Mouse (Mus musculus): ENCODE data around the gene Nxph3. TPM values are rescaled to one million over a fixed set of nuclear protein-coding genes. Genes with fewer than 3 reads are reported as not detected.

Nxph3 gene
- polyA plus RNA-seq (2015; fragmentation: Nextera tagmentation; extraction: Ambion mirVana): 0.32 and 0.37 TPM in 2 replicates

DNA sequence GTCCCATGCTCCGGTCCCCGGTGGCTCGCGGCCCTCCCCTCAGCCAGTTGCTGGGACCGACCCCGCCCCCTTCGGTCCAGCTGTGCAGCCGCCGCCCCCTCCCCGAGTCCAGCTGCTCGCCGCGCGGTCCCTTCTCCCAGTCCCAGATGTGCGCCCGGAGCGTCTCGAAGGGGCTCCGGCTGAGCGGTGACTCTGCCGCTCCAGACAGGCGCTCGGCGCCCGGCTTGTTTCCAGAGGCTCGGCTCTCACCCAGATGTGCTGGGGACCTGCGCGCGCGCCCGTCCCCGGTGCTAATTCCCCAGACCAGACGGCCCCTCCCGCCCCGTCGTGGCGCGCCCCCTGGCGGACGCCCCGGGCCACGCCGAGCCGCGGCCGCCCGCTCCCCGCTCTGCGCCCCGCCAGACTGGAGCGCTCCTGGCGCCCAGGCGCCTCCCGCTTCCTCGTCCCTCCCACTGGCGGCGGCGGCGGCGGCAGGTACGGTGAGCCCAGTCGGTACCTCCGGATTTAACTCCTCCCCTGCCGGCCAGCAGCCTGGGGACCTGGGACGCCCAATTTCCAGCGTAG, at the start of gene Nxph3:
Nxph3 (minus strand) TSS at position 273 of the 564 bp plus-strand sequence.
- peak; percentile 82 for ATAC-seq
- H3K4me3 ChIP-seq (ENCODE audit: low read length): peak within 1 kb of the TSS; percentile 61
- no peaks in the 10 kb centered on the region for H3K36me3 ChIP-seq (ENCODE audit: control insufficient read depth, insufficient read depth, low read length)
- H3K27me3 ChIP-seq (replicated peaks; ENCODE audit: control insufficient read depth, insufficient read depth, low read length): peaks cover 43% of the 10 kb centered on the region
- peaks cover 25% of the 10 kb centered on the region for H3K4me1 ChIP-seq (ENCODE audit: control insufficient read depth, insufficient read depth, low read length)
- H3K9me3 ChIP-seq (ENCODE audit: control insufficient read depth, low read length): no peaks in the 10 kb centered on the region
- WGBS: under 1% methylated on average over 55 of the region's 66 CpGs
- H3K9ac ChIP-seq (ENCODE audit: low read depth, low read length): peak within 1 kb of the TSS; percentile 64
- peak within 1 kb of the TSS; percentile 96 for H3K4me2 ChIP-seq (ENCODE audit: low read depth, low read length)
- H3K27ac ChIP-seq (ENCODE audit: low read length): no peak within 1 kb of the TSS

DNA sequence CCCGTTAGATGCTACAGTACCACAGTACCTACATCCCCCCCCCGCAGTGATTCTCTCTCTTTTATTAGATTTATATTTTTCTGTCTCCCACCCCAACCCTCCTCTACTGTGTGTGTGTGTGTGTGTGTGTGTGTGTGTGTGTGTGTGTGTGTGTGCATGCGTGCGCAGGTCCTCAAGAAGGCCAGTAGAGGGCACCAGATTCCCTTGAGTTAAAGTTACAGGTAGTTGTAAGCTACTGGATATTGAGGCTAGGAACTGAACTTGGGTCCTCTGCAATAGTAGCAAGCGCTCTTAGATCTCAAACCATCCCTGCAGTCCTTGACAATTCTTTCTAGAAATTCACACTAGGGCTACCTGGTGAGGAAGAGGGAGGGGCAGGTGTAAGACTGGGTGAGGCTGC, 49.5 kb upstream of the Nxph3 start:
- Histone ChIP-seq H3K27me3 (replicated peaks; ENCODE audit: control insufficient read depth, insufficient read depth, low read length) (no peaks in the 10 kb centered on the region), H3K27ac (ENCODE audit: low read length) (no peak overlapping the region), H3K4me3 (ENCODE audit: low read length) (no peak overlapping the region), H3K36me3 (ENCODE audit: control insufficient read depth, insufficient read depth, low read length) (no peaks in the 10 kb centered on the region), H3K9me3 (ENCODE audit: control insufficient read depth, low read length) (no peaks in the 10 kb centered on the region), H3K4me1 (ENCODE audit: control insufficient read depth, insufficient read depth, low read length) (peaks cover 21% of the 10 kb centered on the region), H3K4me2 (ENCODE audit: low read depth, low read length) (no peak overlapping the region), H3K9ac (ENCODE audit: low read depth, low read length) (no peak overlapping the region)
- WGBS: 96% methylated on average over 5 of the region's 5 CpGs
- ATAC-seq: no peak

GRCm38 (mm10) chr11:95560773-95561172, 46.4 kb upstream of the Nxph3 start:
- peaks cover 7% of the 10 kb centered on the region; the same call in 1 of the 2 replicates for H3K4me1 ChIP-seq (ENCODE audit: control insufficient read depth, insufficient read depth, low read length)
- H3K27ac ChIP-seq (ENCODE audit: low read length): no peak overlapping the region
- H3K9me3 ChIP-seq (ENCODE audit: control insufficient read depth, low read length): no peaks in the 10 kb centered on the region
- no peak for ATAC-seq
- no peaks in the 10 kb centered on the region for H3K27me3 ChIP-seq (replicated peaks; ENCODE audit: control insufficient read depth, insufficient read depth, low read length)
- 72% methylated on average over 3 of the region's 3 CpGs for WGBS
- no peak overlapping the region for H3K4me2 ChIP-seq (ENCODE audit: low read depth, low read length)
- H3K9ac ChIP-seq (ENCODE audit: low read depth, low read length): no peak overlapping the region
- no peak overlapping the region for H3K4me3 ChIP-seq (ENCODE audit: low read length)
- H3K36me3 ChIP-seq (ENCODE audit: control insufficient read depth, insufficient read depth, low read length): no peaks in the 10 kb centered on the region

DNA sequence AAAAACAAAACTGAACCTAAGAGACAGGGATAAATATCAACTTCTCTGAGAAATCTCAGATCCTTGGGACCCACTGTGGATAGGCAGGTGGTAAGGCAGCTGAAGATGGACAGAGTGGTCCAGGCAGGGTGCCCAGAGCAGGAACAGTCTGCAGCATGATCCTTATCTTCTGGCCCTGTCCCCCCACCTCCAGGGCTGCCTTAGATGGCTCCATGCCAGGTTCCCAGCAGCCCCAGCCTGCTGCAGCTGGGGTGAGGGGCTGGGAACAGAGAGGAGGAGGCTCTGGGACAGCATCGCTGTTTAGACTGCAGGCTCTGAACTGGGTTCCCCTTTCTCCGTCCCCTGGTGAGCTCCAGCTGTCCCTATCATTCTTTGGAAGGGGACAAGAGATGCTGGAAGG, 45.4 kb upstream of the Nxph3 start:
- no peaks in the 10 kb centered on the region for H3K9me3 ChIP-seq (ENCODE audit: control insufficient read depth, low read length)
- H3K27ac ChIP-seq (ENCODE audit: low read length): no peak overlapping the region
- ATAC-seq: 0 out of 2 replicates have a peak, but pooled peaks have one; percentile 11
- H3K4me1 ChIP-seq (ENCODE audit: control insufficient read depth, insufficient read depth, low read length): peaks cover 7% of the 10 kb centered on the region; the same call in 1 of the 2 replicates
- H3K36me3 ChIP-seq (ENCODE audit: control insufficient read depth, insufficient read depth, low read length): no peaks in the 10 kb centered on the region
- 47% methylated on average over 2 of the region's 2 CpGs for WGBS
- no peak overlapping the region for H3K4me3 ChIP-seq (ENCODE audit: low read length)
- H3K4me2 ChIP-seq (ENCODE audit: low read depth, low read length): no peak overlapping the region
- H3K27me3 ChIP-seq (replicated peaks; ENCODE audit: control insufficient read depth, insufficient read depth, low read length): no peaks in the 10 kb centered on the region
- no peak overlapping the region for H3K9ac ChIP-seq (ENCODE audit: low read depth, low read length)

GRCm38 (mm10) chr11:95557719-95558118, 43.3 kb upstream of the Nxph3 start:
- Histone ChIP-seq H3K36me3 (ENCODE audit: control insufficient read depth, insufficient read depth, low read length) (no peaks in the 10 kb centered on the region), H3K4me3 (ENCODE audit: low read length) (no peak overlapping the region), H3K27me3 (replicated peaks; ENCODE audit: control insufficient read depth, insufficient read depth, low read length) (no peaks in the 10 kb centered on the region), H3K4me1 (ENCODE audit: control insufficient read depth, insufficient read depth, low read length) (peaks cover 7% of the 10 kb centered on the region; the same call in 1 of the 2 replicates), H3K9ac (ENCODE audit: low read depth, low read length) (no peak overlapping the region), H3K9me3 (ENCODE audit: control insufficient read depth, low read length) (no peaks in the 10 kb centered on the region), H3K27ac (ENCODE audit: low read length) (no peak overlapping the region), H3K4me2 (ENCODE audit: low read depth, low read length) (no peak overlapping the region)
- 46% methylated on average over 6 of the region's 6 CpGs for WGBS
- ATAC-seq: no peak

DNA sequence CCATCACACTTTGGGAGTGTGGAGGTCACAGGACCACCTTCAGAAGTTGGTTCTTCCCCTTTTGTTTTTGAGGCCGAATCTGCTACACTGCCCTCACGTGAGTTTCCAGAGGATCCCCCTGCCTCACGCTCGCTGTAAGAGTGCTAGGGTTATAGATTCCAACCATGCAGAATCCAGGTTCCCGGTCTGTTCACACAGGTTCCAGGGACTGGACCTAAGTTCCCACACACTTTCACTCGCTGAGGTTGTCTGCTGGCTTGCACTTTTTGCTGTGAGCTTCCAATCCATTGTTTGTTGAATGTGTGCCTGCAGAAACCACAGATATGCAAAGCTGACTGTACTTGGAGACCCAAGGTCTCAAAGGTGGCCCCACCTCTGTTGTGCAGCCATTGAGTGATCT, 42.7 kb upstream of the Nxph3 start:
- WGBS: 84% methylated on average over 6 of the region's 6 CpGs

GRCm38 (mm10) chr11:95555279-95555678, 40.9 kb upstream of the Nxph3 start:
- ATAC-seq: no peak
- H3K4me3 ChIP-seq (ENCODE audit: low read length): no peak overlapping the region
- H3K27ac ChIP-seq (ENCODE audit: low read length): no peak overlapping the region
- no peaks in the 10 kb centered on the region for H3K36me3 ChIP-seq (ENCODE audit: control insufficient read depth, insufficient read depth, low read length)
- H3K4me2 ChIP-seq (ENCODE audit: low read depth, low read length): no peak overlapping the region
- no peak overlapping the region for H3K9ac ChIP-seq (ENCODE audit: low read depth, low read length)
- no peaks in the 10 kb centered on the region for H3K9me3 ChIP-seq (ENCODE audit: control insufficient read depth, low read length)
- WGBS: 47% methylated on average over 8 of the region's 8 CpGs
- H3K27me3 ChIP-seq (replicated peaks; ENCODE audit: control insufficient read depth, insufficient read depth, low read length): no peaks in the 10 kb centered on the region
- H3K4me1 ChIP-seq (ENCODE audit: control insufficient read depth, insufficient read depth, low read length): peaks cover 7% of the 10 kb centered on the region; the same call in 1 of the 2 replicates

More for the DNA sequence above, 42.7 kb upstream of the Nxph3 start:
- H3K27ac ChIP-seq (ENCODE audit: low read length): no peak overlapping the region
- peaks cover 7% of the 10 kb centered on the region; the same call in 1 of the 2 replicates for H3K4me1 ChIP-seq (ENCODE audit: control insufficient read depth, insufficient read depth, low read length)
- ATAC-seq: no peak
- no peak overlapping the region for H3K9ac ChIP-seq (ENCODE audit: low read depth, low read length)
- H3K27me3 ChIP-seq (replicated peaks; ENCODE audit: control insufficient read depth, insufficient read depth, low read length): no peaks in the 10 kb centered on the region
- H3K36me3 ChIP-seq (ENCODE audit: control insufficient read depth, insufficient read depth, low read length): no peaks in the 10 kb centered on the region
- H3K4me3 ChIP-seq (ENCODE audit: low read length): no peak overlapping the region
- no peaks in the 10 kb centered on the region for H3K9me3 ChIP-seq (ENCODE audit: control insufficient read depth, low read length)
- H3K4me2 ChIP-seq (ENCODE audit: low read depth, low read length): no peak overlapping the region

- Histone ChIP-seq H3K4me2 (ENCODE audit: low read depth, low read length) (no peak overlapping the region), H3K36me3 (ENCODE audit: control insufficient read depth, insufficient read depth, low read length) (no peaks in the 10 kb centered on the region), H3K9ac (ENCODE audit: low read depth, low read length) (no peak overlapping the region), H3K9me3 (ENCODE audit: control insufficient read depth, low read length) (no peaks in the 10 kb centered on the region), H3K4me3 (ENCODE audit: low read length) (no peak overlapping the region), H3K27me3 (replicated peaks; ENCODE audit: control insufficient read depth, insufficient read depth, low read length) (no peaks in the 10 kb centered on the region), H3K27ac (ENCODE audit: low read length) (no peak overlapping the region), H3K4me1 (ENCODE audit: control insufficient read depth, insufficient read depth, low read length) (no peaks in the 10 kb centered on the region)
- no peak for ATAC-seq
- whole genome bisulfite sequencing: 83% methylated on average over 12 of the region's 12 CpGs
Measured at GRCm38 (mm10) chr11:95550301-95551021, 36.1 kb upstream of the Nxph3 start.

- Histone ChIP-seq H3K4me1 (ENCODE audit: control insufficient read depth, insufficient read depth, low read length) (peaks cover 3% of the 10 kb centered on the region), H3K36me3 (ENCODE audit: control insufficient read depth, insufficient read depth, low read length) (no peaks in the 10 kb centered on the region), H3K27me3 (replicated peaks; ENCODE audit: control insufficient read depth, insufficient read depth, low read length) (no peaks in the 10 kb centered on the region), H3K4me3 (ENCODE audit: low read length) (no peak overlapping the region), H3K9ac (ENCODE audit: low read depth, low read length) (no peak overlapping the region), H3K9me3 (ENCODE audit: control insufficient read depth, low read length) (no peaks in the 10 kb centered on the region), H3K27ac (ENCODE audit: low read length) (no peak overlapping the region), H3K4me2 (ENCODE audit: low read depth, low read length) (no peak overlapping the region)
- WGBS: 66% methylated on average over 10 of the region's 10 CpGs
- no peak for ATAC-seq
Measured at GRCm38 (mm10) chr11:95546021-95546782, 31.8 kb upstream of the Nxph3 start.

All from intestine, embryonic 16.5 days (tissue).